Mouse (Mus musculus) kidney, embryonic 14.5 days (tissue): ENCODE data around the gene Nr6a1. TPM values are rescaled to one million over a fixed set of nuclear protein-coding genes. Genes with fewer than 3 reads are reported as not detected.

Experiments
- ATAC-seq: fragments of 200-750 bp; cut with Nextera tagmentation; 2 replicates; pipeline ENCODE4 v1.8.0; 2017; ENCODE audit warnings: moderate number of reproducible peaks, mild to moderate bottlenecking, moderate TSS enrichment, moderate library complexity; ENCODE audit not compliant: low FRiP score, low TSS enrichment
- H3K27ac ChIP-seq: fragments of 300-500 bp; sonication (generic); 2 replicates; pipeline ENCODE4 v1.5.1; 2014; ENCODE audit warnings: low read depth, mild to moderate bottlenecking, low read length, moderate library complexity, mixed read lengths
- H3K27me3 ChIP-seq: fragments of 300-500 bp; sonication (generic); 2 replicates; pipeline ENCODE4 v1.6.1; 2014; ENCODE audit warnings: mild to moderate bottlenecking, low read length; ENCODE audit not compliant: control insufficient read depth, insufficient read depth
- H3K36me3 ChIP-seq: fragments of 300-500 bp; sonication (generic); 2 replicates; pipeline ENCODE4 v1.6.1; 2014; ENCODE audit warnings: low read length, mixed read lengths; ENCODE audit not compliant: control insufficient read depth, insufficient read depth
- H3K4me1 ChIP-seq: fragments of 300-500 bp; sonication (generic); 2 replicates; pipeline ENCODE4 v1.6.1; 2014; ENCODE audit warnings: low read length, mixed read lengths; ENCODE audit not compliant: control insufficient read depth, insufficient read depth
- H3K4me2 ChIP-seq: fragments of 300-500 bp; sonication (generic); replicated peaks from 2 replicates; pipeline ENCODE4 v1.6.1; 2014; ENCODE audit warnings: low read depth, mild to moderate bottlenecking, low read length
- H3K4me3 ChIP-seq: fragments of 300-500 bp; sonication (generic); 2 replicates; pipeline ENCODE4 v1.5.1; 2014; ENCODE audit warnings: mild to moderate bottlenecking, low read length
- H3K9ac ChIP-seq: fragments of 300-500 bp; sonication (generic); 2 replicates; pipeline ENCODE4 v1.6.1; 2014; ENCODE audit warnings: low read depth, mild to moderate bottlenecking, low read length, moderate library complexity
- H3K9me3 ChIP-seq: fragments of 300-500 bp; sonication (generic); 2 replicates; pipeline ENCODE4 v1.6.1; 2016; ENCODE audit warnings: low read length; ENCODE audit not compliant: control insufficient read depth
- WGBS: fragments of 180-500 bp; shearing (Covaris S2); extraction: QIAGEN DNeasy Blood & Tissue Kit; methylation state at CpG from one replicate; pipeline ENCODE4 v1.1.7; 2014; 5-methylcytosine and 5-hydroxymethylcytosine counted together
- polyA plus RNA-seq: library from polyadenylated mRNA; unstranded; fragments of >200 nt; fragmentation: Nextera tagmentation; extraction: Ambion mirVana; gene quantifications from 2 replicates; pipeline ENCODE4 v1.2.1, GENCODE M21; 2014

The Nr6a1 gene
- polyA plus RNA-seq, 1 experiment from 2014 or later: 1.4 TPM

DNA sequence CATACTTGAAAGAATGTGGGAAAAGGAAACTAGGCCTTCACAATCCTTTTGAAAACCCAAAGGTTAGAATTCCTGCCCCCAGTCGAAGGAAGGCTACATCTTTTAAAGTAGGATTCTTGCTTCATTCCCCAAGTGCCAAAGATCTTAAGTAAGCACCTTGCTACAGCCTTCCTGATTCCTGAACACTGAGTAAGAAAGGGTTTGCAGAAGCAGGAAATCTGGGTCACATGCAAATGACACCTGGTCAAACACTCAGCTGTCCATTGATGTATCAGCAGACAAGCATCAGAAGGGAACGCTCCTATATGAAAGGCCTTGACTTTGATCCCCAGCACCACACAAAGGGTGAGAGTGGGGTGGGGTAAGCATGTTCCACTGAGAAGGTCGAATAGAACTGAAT is 142.4 kb downstream of the Nr6a1 start:
- WGBS: 48% methylated on average over 3 of the region's 3 CpGs
- H3K27me3 ChIP-seq: no peaks in the 10 kb centered on the region
- H3K4me2 ChIP-seq: no peak overlapping the region
- no peaks in the 10 kb centered on the region for H3K9me3 ChIP-seq
- no peak overlapping the region for H3K9ac ChIP-seq
- no peak for ATAC-seq
- no peak overlapping the region for H3K4me3 ChIP-seq
- peaks cover 8% of the 10 kb centered on the region; the same call in 1 of the 2 replicates for H3K4me1 ChIP-seq
- no peaks in the 10 kb centered on the region for H3K36me3 ChIP-seq
- H3K27ac ChIP-seq: no peak overlapping the region

- WGBS: 15% methylated on average over 11 of the region's 11 CpGs
- Histone ChIP-seq H3K9ac (no peak overlapping the region), H3K27me3 (no peaks in the 10 kb centered on the region), H3K36me3 (no peaks in the 10 kb centered on the region), H3K4me3 (no peak overlapping the region), H3K4me1 (peaks cover 8% of the 10 kb centered on the region; the same call in 1 of the 2 replicates), H3K27ac (no peak overlapping the region), H3K9me3 (no peaks in the 10 kb centered on the region), H3K4me2 (peak overlapping the region; percentile 12; the same call in 1 of the 2 replicates)
- no peak for ATAC-seq
These were observed 143.1 kb downstream of the Nr6a1 start for GRCm38 (mm10) chr2:38784396-38784795.

DNA sequence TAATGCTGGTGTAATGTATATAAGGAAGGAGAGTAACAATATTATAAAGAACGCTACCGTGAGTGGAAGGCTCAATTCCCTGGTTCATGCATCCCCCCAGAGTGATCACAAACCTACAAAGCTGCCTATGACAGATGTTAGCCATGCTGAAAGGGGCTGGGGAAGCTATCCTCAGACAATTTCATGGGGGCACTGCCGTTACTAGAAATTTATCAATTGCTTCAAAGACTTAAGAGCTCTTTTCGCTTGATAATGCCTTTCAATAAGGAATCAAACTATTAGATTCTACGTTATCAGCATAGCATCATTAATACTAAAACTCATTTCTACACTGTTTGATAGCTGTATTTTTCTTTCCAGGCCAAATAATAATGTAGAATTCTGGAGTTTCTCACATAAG is 144.1 kb downstream of the Nr6a1 start:
- Histone ChIP-seq H3K4me1 (peaks cover 8% of the 10 kb centered on the region; the same call in 1 of the 2 replicates), H3K27ac (no peak overlapping the region), H3K9ac (no peak overlapping the region), H3K9me3 (no peaks in the 10 kb centered on the region), H3K4me3 (no peak overlapping the region), H3K27me3 (no peaks in the 10 kb centered on the region), H3K36me3 (no peaks in the 10 kb centered on the region), H3K4me2 (no peak overlapping the region)
- no peak for ATAC-seq
- WGBS: 70% methylated on average over 5 of the region's 5 CpGs

GRCm38 (mm10) chr2:38782731-38783130 is 144.8 kb downstream of the Nr6a1 start:
- no peak overlapping the region for H3K4me2 ChIP-seq
- H3K9me3 ChIP-seq: no peaks in the 10 kb centered on the region
- 14% methylated on average over 1 of the region's 1 CpGs for WGBS
- H3K36me3 ChIP-seq: no peaks in the 10 kb centered on the region
- H3K4me1 ChIP-seq: peaks cover 8% of the 10 kb centered on the region; the same call in 1 of the 2 replicates
- ATAC-seq: no peak
- no peaks in the 10 kb centered on the region for H3K27me3 ChIP-seq
- no peak overlapping the region for H3K4me3 ChIP-seq
- H3K9ac ChIP-seq: no peak overlapping the region
- H3K27ac ChIP-seq: no peak overlapping the region

- Histone ChIP-seq H3K4me3 (no peak overlapping the region), H3K36me3 (no peaks in the 10 kb centered on the region), H3K27ac (no peak overlapping the region), H3K27me3 (no peaks in the 10 kb centered on the region), H3K9ac (no peak overlapping the region), H3K4me1 (peaks cover 8% of the 10 kb centered on the region; the same call in 1 of the 2 replicates), H3K9me3 (no peaks in the 10 kb centered on the region), H3K4me2 (no peak overlapping the region)
- no peak; the same call in 1 of the 2 replicates for ATAC-seq
- WGBS: 17% methylated on average over 6 of the region's 6 CpGs
These were observed 145.4 kb downstream of the Nr6a1 start for GRCm38 (mm10) chr2:38781945-38782720.

- H3K4me1 ChIP-seq: peaks cover 8% of the 10 kb centered on the region; the same call in 1 of the 2 replicates
- H3K9me3 ChIP-seq: no peaks in the 10 kb centered on the region
- ATAC-seq: no peak
- H3K9ac ChIP-seq: no peak overlapping the region
- H3K27me3 ChIP-seq: no peaks in the 10 kb centered on the region
- no peak overlapping the region for H3K4me2 ChIP-seq
- H3K4me3 ChIP-seq: no peak overlapping the region
- 78% methylated on average over 2 of the region's 2 CpGs for WGBS
- no peak overlapping the region for H3K27ac ChIP-seq
- H3K36me3 ChIP-seq: no peaks in the 10 kb centered on the region
These were observed 147.5 kb downstream of the Nr6a1 start for GRCm38 (mm10) chr2:38779939-38780338.

- no peak for ATAC-seq
- no peaks in the 10 kb centered on the region for H3K9me3 ChIP-seq
- H3K36me3 ChIP-seq: no peaks in the 10 kb centered on the region
- H3K4me2 ChIP-seq: no peak overlapping the region
- no peak overlapping the region for H3K9ac ChIP-seq
- no peak overlapping the region for H3K27ac ChIP-seq
- no peak overlapping the region for H3K4me3 ChIP-seq
- WGBS: 81% methylated on average over 2 of the region's 2 CpGs
- no peaks in the 10 kb centered on the region for H3K27me3 ChIP-seq
- 0 out of 2 replicates have a peak, but pooled peaks cover 4% of the 10 kb centered on the region for H3K4me1 ChIP-seq
These were observed 150.2 kb downstream of the Nr6a1 start for GRCm38 (mm10) chr2:38777326-38777725.

DNA sequence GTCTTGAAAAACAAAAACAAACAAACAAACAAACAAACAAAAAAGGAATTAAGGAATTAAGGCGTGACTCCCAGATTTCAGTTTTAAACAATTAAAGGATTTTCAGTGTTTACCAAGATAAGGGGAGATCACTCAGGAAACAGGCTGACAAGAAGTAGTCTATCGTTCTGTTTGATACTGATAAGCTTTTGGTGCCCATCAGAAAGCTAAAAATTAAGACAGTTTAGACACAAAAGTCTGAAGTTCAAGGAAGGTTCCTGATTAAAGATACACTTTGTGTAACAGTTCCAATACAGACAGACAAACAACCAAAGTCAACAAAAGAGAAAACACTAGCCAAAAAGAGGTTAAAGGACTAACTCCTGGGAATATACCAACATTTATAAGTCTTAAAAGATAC is 152.6 kb downstream of the Nr6a1 start:
- 89% methylated on average over 2 of the region's 2 CpGs for WGBS
- 0 out of 2 replicates have a peak, but pooled peaks cover 3% of the 10 kb centered on the region for H3K4me1 ChIP-seq
- no peak overlapping the region for H3K27ac ChIP-seq
- no peaks in the 10 kb centered on the region for H3K27me3 ChIP-seq
- no peak overlapping the region for H3K4me2 ChIP-seq
- no peak for ATAC-seq
- H3K4me3 ChIP-seq: no peak overlapping the region
- H3K36me3 ChIP-seq: no peaks in the 10 kb centered on the region
- no peak overlapping the region for H3K9ac ChIP-seq
- H3K9me3 ChIP-seq: no peaks in the 10 kb centered on the region

GRCm38 (mm10) chr2:38771478-38771797 is 156.1 kb downstream of the Nr6a1 start:
- no peaks in the 10 kb centered on the region for H3K9me3 ChIP-seq
- no peaks in the 10 kb centered on the region for H3K27me3 ChIP-seq

More at GRCm38 (mm10) chr2:38771478-38771797, 156.1 kb downstream of the Nr6a1 start:
- Histone ChIP-seq H3K36me3 (no peaks in the 10 kb centered on the region), H3K9ac (no peak overlapping the region), H3K4me1 (0 out of 2 replicates have a peak, but pooled peaks cover 3% of the 10 kb centered on the region), H3K27ac (no peak overlapping the region), H3K4me2 (no peak overlapping the region), H3K4me3 (no peak overlapping the region)
- no peak for ATAC-seq
- 47% methylated on average over 2 of the region's 2 CpGs for WGBS
